Mouse (Mus musculus) kidney, adult 2 months (tissue): ENCODE measurements around the gene Fam171a2.

Experiments
- CTCF ChIP-seq: fragments of 200-500 bp; conservative IDR thresholded peaks from 2 replicates; pipeline ENCODE4 v1.5.1; 2011; ENCODE audit warnings: low read depth, mild to moderate bottlenecking, control low read depth, low read length, moderate library complexity, mixed read lengths; ENCODE audit not compliant: insufficient read depth, insufficient read length
- POLR2A ChIP-seq: fragments of 200-500 bp; IDR thresholded peaks from one replicate; pipeline ENCODE4 v1.6.1; 2011; ENCODE audit warnings: low read depth, low read length, control low read depth

GRCm38 (mm10) chr11:102392441-102393237 lies 54.8 kb downstream of the Fam171a2 start:
- no peak for TF ChIP-seq CTCF
- no peak for TF ChIP-seq POLR2A
